Mouse (Mus musculus) heart, postnatal 36 days (tissue): Measurements from ENCODE around the gene Gm21454. TPM values are rescaled to one million over a fixed set of nuclear protein-coding genes. Genes with fewer than 3 reads are reported as not detected.
"Not testable (repeated sequence)": the region's sequence is repeated elsewhere in the genome, so short reads cannot be mapped to it uniquely, and the experiment has no call there.

Experiments
- DNase-seq, 2 experiments: peaks; one replicate each; pipeline ENCODE4 v3.0.0; 2021 to 2022
- intact Hi-C: fragments of 180-260 bp; cut with DNase I; formaldehyde crosslinking; loops from one replicate; pipeline ENCODE4 v1.15.1; 2025
- total RNA-seq, 2 experiments: library from RNA; stranded (reverse); gene quantifications; 2 replicates each; pipeline ENCODE4 v1.2.3; 2021

The Gm21454 gene
- total RNA-seq: not detected

- intact Hi-C loops, DNase-seq: not testable (repeated sequence)
These were observed at the start of gene Gm21454, which contains the start of gene Gm21440 for GRCm38 (mm10) chrY:13252091-13252490. TSS of gene Gm21454 (plus strand) at chrY:13252442. TSS of gene Gm21440 (plus strand) at chrY:13252391.

GRCm38 (mm10) chrY:13223828-13224227, 28.4 kb upstream of the Gm21454 start, which contains the start of gene Gm21828:
TSS of gene Gm21828 (minus strand) at chrY:13223928.
- DNase-seq, intact Hi-C loops: not testable (repeated sequence)

- DNase-seq, intact Hi-C loops: not testable (repeated sequence)
These were observed 96.7 kb downstream of the Gm21454 start, which contains the start of gene Gm21725 for GRCm38 (mm10) chrY:13348963-13349362. TSS of gene Gm21725 (minus strand) at chrY:13349063.

Other genes starting within 250 kb of the Gm21454 start
- gene Gm20807, start 209.6 kb upstream of the Gm21454 start, total RNA-seq: not detected
- gene Gm21891, start 119.0 kb upstream of the Gm21454 start, total RNA-seq: not detected
- not detected for gene Gm21425, start 90.5 kb upstream of the Gm21454 start, total RNA-seq
- gene Gm21828, start 28.5 kb upstream of the Gm21454 start, total RNA-seq: not detected
- not detected for gene Gm21440, start 51 bp upstream of the Gm21454 start, total RNA-seq
- gene Gm21725, start 96.6 kb downstream of the Gm21454 start, total RNA-seq: not detected
- not detected for gene Gm21866, start 213.1 kb downstream of the Gm21454 start, total RNA-seq
- gene Gm20773, start 241.6 kb downstream of the Gm21454 start, total RNA-seq: not detected